Mouse (Mus musculus): ENCODE data around the gene Phb. TPM values are rescaled to one million over a fixed set of nuclear protein-coding genes. Genes with fewer than 3 reads are reported as not detected.

Phb gene
- polyA plus RNA-seq (2015; fragmentation: Illumina TruSeq; extraction: RNeasy Lipid Tissue Mini Kit (QIAGEN cat#74804); ENCODE audit: insufficient read depth, low replicate concordance) = 149 TPM

GRCm38 (mm10) chr11:95666529-95667149, at the start of gene Phb:
TSS of gene Phb (plus strand) at chr11:95666957.

GRCm38 (mm10) chr11:95712563-95713224, 45.9 kb downstream of the Phb start, which contains the start of gene Zfp652:
TSS of gene Zfp652 (plus strand) at chr11:95712673.

DNA sequence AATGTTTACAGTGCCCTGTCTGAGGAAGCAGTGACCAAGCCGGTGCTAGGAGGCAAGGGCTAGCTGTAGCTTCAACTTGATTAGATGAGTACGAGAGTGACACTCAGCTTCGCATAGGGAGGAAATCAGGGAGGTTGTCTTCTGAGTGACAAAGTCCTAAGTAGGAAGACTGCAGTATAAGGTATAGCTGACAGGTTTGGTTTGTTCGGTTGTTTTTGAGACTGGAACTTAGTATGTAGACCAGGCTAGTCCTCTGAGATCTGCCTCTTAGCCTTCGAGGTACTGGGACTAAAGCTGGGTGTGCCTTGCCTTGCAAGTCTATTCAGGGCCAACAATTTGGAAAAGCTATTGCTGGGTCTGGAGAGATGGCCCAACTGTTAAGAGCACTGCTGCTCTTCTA, 56.5 kb downstream of the Phb start, which contains the start of gene B130006D01Rik:
TSS of gene B130006D01Rik (plus strand) at position 301 of the 400 bp plus-strand sequence.

Other genes with a start within 250 kb of the Phb start
- gene Nxph3, start 152.4 kb upstream of the Phb start, polyA plus RNA-seq (2015; fragmentation: Illumina TruSeq; extraction: RNeasy Lipid Tissue Mini Kit (QIAGEN cat#74804); ENCODE audit: insufficient read depth, low replicate concordance) = 0.18 TPM
- gene Ngfr, start 79.2 kb upstream of the Phb start, polyA plus RNA-seq (2015; fragmentation: Illumina TruSeq; extraction: RNeasy Lipid Tissue Mini Kit (QIAGEN cat#74804); ENCODE audit: insufficient read depth, low replicate concordance) = 1.8 TPM
- gene Zfp652, start 45.7 kb downstream of the Phb start, polyA plus RNA-seq (2015; fragmentation: Illumina TruSeq; extraction: RNeasy Lipid Tissue Mini Kit (QIAGEN cat#74804); ENCODE audit: insufficient read depth, low replicate concordance) = 36.2 TPM
- gene B130006D01Rik, start 56.6 kb downstream of the Phb start, polyA plus RNA-seq (2015; fragmentation: Illumina TruSeq; extraction: RNeasy Lipid Tissue Mini Kit (QIAGEN cat#74804); ENCODE audit: insufficient read depth, low replicate concordance) = 0.40 TPM
- 4.2 TPM for gene Phospho1, start 157.5 kb downstream of the Phb start, polyA plus RNA-seq (2015; fragmentation: Illumina TruSeq; extraction: RNeasy Lipid Tissue Mini Kit (QIAGEN cat#74804); ENCODE audit: insufficient read depth, low replicate concordance)
- 219 TPM for gene Gngt2, start 170.3 kb downstream of the Phb start, polyA plus RNA-seq (2015; fragmentation: Illumina TruSeq; extraction: RNeasy Lipid Tissue Mini Kit (QIAGEN cat#74804); ENCODE audit: insufficient read depth, low replicate concordance)
- gene Abi3, start 175.5 kb downstream of the Phb start, polyA plus RNA-seq (2015; fragmentation: Illumina TruSeq; extraction: RNeasy Lipid Tissue Mini Kit (QIAGEN cat#74804); ENCODE audit: insufficient read depth, low replicate concordance) = 23.2 TPM
- gene B4galnt2, start 247.9 kb downstream of the Phb start, polyA plus RNA-seq (2015; fragmentation: Illumina TruSeq; extraction: RNeasy Lipid Tissue Mini Kit (QIAGEN cat#74804); ENCODE audit: insufficient read depth, low replicate concordance) = 0.62 TPM